ENCODE assay signal across 23 mouse cellular contexts in the genomic region with DNA sequence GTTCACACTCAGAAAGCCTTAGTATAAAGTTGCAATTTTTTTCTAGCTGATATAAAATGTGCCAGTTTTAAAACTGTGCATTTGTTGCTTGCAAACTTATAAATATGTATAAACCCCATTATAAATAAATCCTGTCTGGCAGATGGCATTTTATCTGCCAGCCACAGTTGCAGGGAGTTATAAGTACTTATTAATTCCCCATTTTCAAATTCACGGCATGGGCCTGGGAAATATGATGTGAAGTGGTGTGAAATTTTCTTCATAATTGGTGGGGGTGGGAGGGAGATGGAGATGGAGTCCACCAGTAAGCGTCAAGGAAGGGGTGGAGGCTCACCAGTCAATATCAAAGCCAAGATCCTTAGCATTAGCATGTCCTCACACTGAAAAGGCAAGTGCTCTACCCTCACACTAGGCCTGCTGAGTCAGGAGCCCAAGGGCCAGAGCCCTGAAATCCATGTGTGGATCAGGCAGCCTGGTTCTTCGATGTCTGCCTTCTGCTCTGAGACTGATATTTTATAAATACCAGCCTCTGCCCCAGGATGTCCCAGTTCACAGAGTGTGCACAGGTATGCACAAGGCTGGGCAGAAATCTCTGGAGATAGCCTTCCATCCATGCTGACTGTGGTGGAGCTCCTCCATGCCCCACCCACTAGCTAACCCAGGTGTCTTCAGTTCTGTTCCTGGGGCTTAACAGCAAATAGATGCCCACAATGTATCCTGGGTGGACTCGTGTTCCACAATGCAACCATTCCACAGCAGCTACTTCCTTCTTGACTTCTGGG. TPM values are rescaled to one million over a fixed set of nuclear protein-coding genes. Genes with fewer than 3 reads are reported as not detected.
DNase-seq lines count a peak whose midpoint lies in the region; ATAC-seq and TF ChIP-seq lines count a peak whose summit lies in the region.
"Had no signal": no experiment of that assay in that cellular context is flagged by ENCODE, and none has a peak within 500 bp of the region (broad histone marks: within the 10 kb centered on the region; RNA-seq: fewer than 3 reads in every experiment).

No protein-coding gene starts in this region.

- no peak overlapping the region for H3K27ac ChIP-seq in forebrain, embryonic 14.5 days (ENCODE audit: low read depth, low read length)
- no peak overlapping the region for H3K27ac ChIP-seq in forebrain, embryonic 12.5 days
- H3K27ac ChIP-seq in midbrain, embryonic 11.5 days (ENCODE audit: low read depth, low read length) = no peak overlapping the region
- H3K27ac ChIP-seq in midbrain, embryonic 10.5 days (replicated peaks) = no peak overlapping the region
- H3K27ac ChIP-seq in forebrain, postnatal 0 days (ENCODE audit: low read depth, low read length) = 0 out of 2 replicates have a peak overlapping the region, but pooled peaks have one; percentile 15
- H3K27ac ChIP-seq: embryonic facial prominence, embryonic 15.5 days; gastrocnemius, adult 2 months; heart, embryonic 10.5 days; hindbrain, embryonic 14.5 days; intestine, embryonic 15.5 days had no signal

- H3K4me2 ChIP-seq in forebrain, embryonic 14.5 days (ENCODE audit: low read length) = no peak overlapping the region
- no peak overlapping the region for H3K4me2 ChIP-seq in forebrain, embryonic 12.5 days
- no peak overlapping the region for H3K4me2 ChIP-seq in midbrain, embryonic 11.5 days
- no peak overlapping the region for H3K4me2 ChIP-seq in forebrain, postnatal 0 days (ENCODE audit: low read depth)
- H3K4me2 ChIP-seq: embryonic facial prominence, embryonic 15.5 days; hindbrain, embryonic 14.5 days; intestine, embryonic 15.5 days had no signal

- H3K9ac ChIP-seq in forebrain, embryonic 14.5 days (ENCODE audit: low read length) = no peak overlapping the region; the same call in 1 of the 2 replicates
- H3K9ac ChIP-seq in forebrain, embryonic 12.5 days = no peak overlapping the region
- no peak overlapping the region for H3K9ac ChIP-seq in midbrain, embryonic 11.5 days (ENCODE audit: low read length)
- no peak overlapping the region for H3K9ac ChIP-seq in forebrain, postnatal 0 days
- H3K9ac ChIP-seq: embryonic facial prominence, embryonic 15.5 days; hindbrain, embryonic 14.5 days; intestine, embryonic 15.5 days had no signal

- peak; percentile 61 for ATAC-seq in forebrain, embryonic 14.5 days
- ATAC-seq in forebrain, embryonic 12.5 days (ENCODE audit: low FRiP score) = no peak
- ATAC-seq in midbrain, embryonic 11.5 days (ENCODE audit: low FRiP score) = no peak
- ATAC-seq in forebrain, postnatal 0 days = peak; percentile 38
- ATAC-seq: activated CD4-positive, CD25-positive, alpha-beta regulatory T cell, adult 4 months; intestine, embryonic 15.5 days; Patski had no signal

- no peaks in the 10 kb centered on the region for H3K27me3 ChIP-seq in forebrain, embryonic 14.5 days (replicated peaks; ENCODE audit: control insufficient read depth, insufficient read depth, low read length)
- H3K27me3 ChIP-seq in forebrain, embryonic 12.5 days = no peaks in the 10 kb centered on the region
- no peaks in the 10 kb centered on the region for H3K27me3 ChIP-seq in midbrain, embryonic 11.5 days (ENCODE audit: control insufficient read depth, insufficient read depth, low read length)
- no peaks in the 10 kb centered on the region for H3K27me3 ChIP-seq in midbrain, embryonic 10.5 days (ENCODE audit: low read depth, poor library complexity, severe bottlenecking)
- H3K27me3 ChIP-seq in forebrain, postnatal 0 days (ENCODE audit: insufficient read depth, low read length) = no peaks in the 10 kb centered on the region
- H3K27me3 ChIP-seq: embryonic facial prominence, embryonic 15.5 days; intestine, embryonic 15.5 days; Patski had no signal

- DNase-seq in forebrain, embryonic 14.5 days (ENCODE audit: low spot score) = peak; percentile 58
- peak; percentile 65 for DNase-seq in midbrain, embryonic 11.5 days (ENCODE audit: low spot score, missing footprints)
- DNase-seq in midbrain, embryonic 10.5 days (ENCODE audit: low spot score) = no peak
- peak; percentile 51 for DNase-seq in forebrain, postnatal 0 days
- DNase-seq in urinary bladder, postnatal 25 days (ENCODE audit: low spot score) = no peak
- DNase-seq in kidney, postnatal 10 days = no peak
- DNase-seq: adrenal gland, postnatal 14 days; cerebellum, adult 2 months; cerebellum, postnatal 10 days; embryo, embryonic 11 days; gastrocnemius, adult 2 months; gastrocnemius, postnatal 25 days; heart, adult 18-20 months; heart, postnatal 14 days had no signal

- TF ChIP-seq CTCF in forebrain, postnatal 0 days (IDR thresholded peaks at IDR 0.05; ENCODE audit: low read depth) = no peak

- WGBS in forebrain, embryonic 14.5 days = 83% methylated on average over 4 of the region's 4 CpGs
- WGBS in forebrain, embryonic 12.5 days = 80% methylated on average over 4 of the region's 4 CpGs
- 88% methylated on average over 4 of the region's 4 CpGs for WGBS in midbrain, embryonic 11.5 days
- WGBS in midbrain, embryonic 10.5 days = 85% methylated on average over 4 of the region's 4 CpGs
- 54% methylated on average over 4 of the region's 4 CpGs for WGBS in forebrain, postnatal 0 days

- H3K4me3 ChIP-seq in forebrain, embryonic 14.5 days (ENCODE audit: low read depth, low read length) = no peak overlapping the region
- H3K4me3 ChIP-seq in forebrain, embryonic 12.5 days (replicated peaks) = no peak overlapping the region
- H3K4me3 ChIP-seq in midbrain, embryonic 11.5 days (ENCODE audit: low read depth, low read length) = no peak overlapping the region
- no peak overlapping the region for H3K4me3 ChIP-seq in midbrain, embryonic 10.5 days
- no peak overlapping the region for H3K4me3 ChIP-seq in forebrain, postnatal 0 days (ENCODE audit: low read depth, low read length)
- H3K4me3 ChIP-seq: embryonic facial prominence, embryonic 15.5 days; erythroblast, embryonic 14.5 days; gastrocnemius, adult 2 months; heart, embryonic 10.5 days; intestine, embryonic 15.5 days had no signal

- peaks cover 5% of the 10 kb centered on the region; the same call in 1 of the 2 replicates for H3K4me1 ChIP-seq in forebrain, embryonic 14.5 days (ENCODE audit: control insufficient read depth, insufficient read depth, low read length)
- H3K4me1 ChIP-seq in forebrain, embryonic 12.5 days = no peaks in the 10 kb centered on the region
- H3K4me1 ChIP-seq in midbrain, embryonic 11.5 days (ENCODE audit: control insufficient read depth, insufficient read depth, low read length) = no peaks in the 10 kb centered on the region
- no peaks in the 10 kb centered on the region for H3K4me1 ChIP-seq in midbrain, embryonic 10.5 days
- peaks cover 3% of the 10 kb centered on the region; the same call in 1 of the 2 replicates for H3K4me1 ChIP-seq in forebrain, postnatal 0 days (ENCODE audit: insufficient read depth)
- H3K4me1 ChIP-seq: intestine, embryonic 15.5 days had no signal

- H3K9me3 ChIP-seq in forebrain, embryonic 14.5 days (replicated peaks; ENCODE audit: control insufficient read depth, low read length) = no peaks in the 10 kb centered on the region
- H3K9me3 ChIP-seq in forebrain, embryonic 12.5 days = no peaks in the 10 kb centered on the region
- no peaks in the 10 kb centered on the region for H3K9me3 ChIP-seq in midbrain, embryonic 11.5 days (ENCODE audit: control insufficient read depth, low read length)
- no peaks in the 10 kb centered on the region for H3K9me3 ChIP-seq in midbrain, embryonic 10.5 days (replicated peaks)
- no peaks in the 10 kb centered on the region for H3K9me3 ChIP-seq in forebrain, postnatal 0 days (ENCODE audit: low read length)
- H3K9me3 ChIP-seq: embryonic facial prominence, embryonic 15.5 days; heart, embryonic 10.5 days; intestine, embryonic 15.5 days had no signal

- H3K36me3 ChIP-seq in forebrain, embryonic 14.5 days (ENCODE audit: control insufficient read depth, insufficient read depth, low read length) = no peaks in the 10 kb centered on the region
- H3K36me3 ChIP-seq in forebrain, embryonic 12.5 days (replicated peaks) = peaks cover 7% of the 10 kb centered on the region; the same call in 1 of the 2 replicates
- H3K36me3 ChIP-seq in midbrain, embryonic 11.5 days (ENCODE audit: control insufficient read depth, insufficient read depth, low read length) = no peaks in the 10 kb centered on the region
- H3K36me3 ChIP-seq in midbrain, embryonic 10.5 days = no peaks in the 10 kb centered on the region
- peaks cover 5% of the 10 kb centered on the region; the same call in 1 of the 2 replicates for H3K36me3 ChIP-seq in forebrain, postnatal 0 days (ENCODE audit: insufficient read depth)

RNA-seq across cellular contexts. Expression of a gene that starts 17.4 kb away (rescaled TPM):
- polyA plus RNA-seq in forebrain, embryonic 14.5 days (2014; fragmentation: Nextera tagmentation; extraction: Ambion mirVana) = 10.3 and 12.3 TPM in 2 replicates
- polyA plus RNA-seq in forebrain, embryonic 12.5 days (2016; fragmentation: Nextera tagmentation; extraction: Ambion mirVana) = 27.8 and 32.0 TPM in 2 replicates
- polyA plus RNA-seq in midbrain, embryonic 11.5 days (2014; fragmentation: Nextera tagmentation; extraction: Ambion mirVana) = 41.2 and 41.6 TPM in 2 replicates
- polyA plus RNA-seq in midbrain, embryonic 10.5 days (2016; fragmentation: Nextera tagmentation; extraction: Ambion mirVana) = 47.5 and 53.4 TPM in 2 replicates
- total RNA-seq in forebrain, postnatal 0 days (2014; rRNA removed) = 4.2 and 8.4 TPM in 2 replicates
- polyA plus RNA-seq in forebrain, postnatal 0 days (2015; fragmentation: Nextera tagmentation; extraction: Ambion mirVana) = 7.4 and 9.6 TPM in 2 replicates
- total RNA-seq: MEL had no signal

Comparison
In these comparisons a context has a peak if more than half of its experiments do, and no peak if none do; other contexts are left out.
1. ATAC-seq: peak in forebrain, embryonic 14.5 days (single experiment) and forebrain, postnatal 0 days (single experiment); none in forebrain, embryonic 12.5 days (single experiment) and midbrain, embryonic 11.5 days (single experiment).
2. DNase-seq: peak in forebrain, embryonic 14.5 days (single experiment), midbrain, embryonic 11.5 days (single experiment) and forebrain, postnatal 0 days (single experiment); none in midbrain, embryonic 10.5 days (single experiment), urinary bladder, postnatal 25 days (single experiment) and kidney, postnatal 10 days (single experiment).